Mouse (Mus musculus): ENCODE results near the gene Slc9a1. TPM values are rescaled to one million over a fixed set of nuclear protein-coding genes. Genes with fewer than 3 reads are reported as not detected.

The Slc9a1 gene
- total RNA-seq, 2 experiments from 2014 or later = 13.7 to 18.4 TPM

GRCm38 (mm10) chr4:133397961-133398360 lies 28.5 kb downstream of the Slc9a1 start:
- ATAC-seq (replicated peaks; ENCODE audit: low FRiP score, poor library complexity, severe bottlenecking) = no peak

GRCm38 (mm10) chr4:133398619-133399018 lies 29.1 kb downstream of the Slc9a1 start:
- no peak for ATAC-seq (replicated peaks; ENCODE audit: low FRiP score, poor library complexity, severe bottlenecking)

- ATAC-seq (replicated peaks; ENCODE audit: low FRiP score, poor library complexity, severe bottlenecking) = no peak
These were observed 30.0 kb downstream of the Slc9a1 start for GRCm38 (mm10) chr4:133399509-133399908.

- ATAC-seq (replicated peaks; ENCODE audit: low FRiP score, poor library complexity, severe bottlenecking) = no peak
These were observed 30.6 kb downstream of the Slc9a1 start for GRCm38 (mm10) chr4:133400098-133400497.

- ATAC-seq (replicated peaks; ENCODE audit: low FRiP score, poor library complexity, severe bottlenecking) = 0 out of 2 replicates have a peak, but pooled peaks have one; percentile 33
These were observed 32.5 kb downstream of the Slc9a1 start for GRCm38 (mm10) chr4:133402011-133402410.

GRCm38 (mm10) chr4:133403611-133404228 lies 34.2 kb downstream of the Slc9a1 start:
- no peak for ATAC-seq (replicated peaks; ENCODE audit: low FRiP score, poor library complexity, severe bottlenecking)

- no peak for ATAC-seq (replicated peaks; ENCODE audit: low FRiP score, poor library complexity, severe bottlenecking)
These were observed 34.8 kb downstream of the Slc9a1 start for GRCm38 (mm10) chr4:133404256-133404655.

- no peak for ATAC-seq (replicated peaks; ENCODE audit: low FRiP score, poor library complexity, severe bottlenecking)
These were observed 37.0 kb downstream of the Slc9a1 start for GRCm38 (mm10) chr4:133406313-133407056.

GRCm38 (mm10) chr4:133407114-133407787 lies 37.7 kb downstream of the Slc9a1 start:
- ATAC-seq (replicated peaks; ENCODE audit: low FRiP score, poor library complexity, severe bottlenecking) = no peak

GRCm38 (mm10) chr4:133408006-133408405 lies 38.5 kb downstream of the Slc9a1 start:
- ATAC-seq (replicated peaks; ENCODE audit: low FRiP score, poor library complexity, severe bottlenecking) = no peak

GRCm38 (mm10) chr4:133410994-133411393 lies 41.5 kb downstream of the Slc9a1 start:
- ATAC-seq (replicated peaks; ENCODE audit: low FRiP score, poor library complexity, severe bottlenecking) = no peak

- ATAC-seq (replicated peaks; ENCODE audit: low FRiP score, poor library complexity, severe bottlenecking) = no peak
These were observed 42.6 kb downstream of the Slc9a1 start for GRCm38 (mm10) chr4:133412096-133412495.

- ATAC-seq (replicated peaks; ENCODE audit: low FRiP score, poor library complexity, severe bottlenecking) = peak; percentile 73
These were observed 43.4 kb downstream of the Slc9a1 start for GRCm38 (mm10) chr4:133412575-133413540.

- ATAC-seq (replicated peaks; ENCODE audit: low FRiP score, poor library complexity, severe bottlenecking) = no peak
These were observed 44.1 kb downstream of the Slc9a1 start for GRCm38 (mm10) chr4:133413617-133414016.

GRCm38 (mm10) chr4:133414920-133415319 lies 45.4 kb downstream of the Slc9a1 start:
- ATAC-seq (replicated peaks; ENCODE audit: low FRiP score, poor library complexity, severe bottlenecking) = no peak

GRCm38 (mm10) chr4:133419312-133420004 lies 50.0 kb downstream of the Slc9a1 start:
- ATAC-seq (replicated peaks; ENCODE audit: low FRiP score, poor library complexity, severe bottlenecking) = no peak; the same call in 1 of the 2 replicates

- ATAC-seq (replicated peaks; ENCODE audit: low FRiP score, poor library complexity, severe bottlenecking) = no peak
These were observed 52.5 kb downstream of the Slc9a1 start for GRCm38 (mm10) chr4:133421989-133422388.

- ATAC-seq (replicated peaks; ENCODE audit: low FRiP score, poor library complexity, severe bottlenecking) = no peak
These were observed 53.1 kb downstream of the Slc9a1 start for GRCm38 (mm10) chr4:133422601-133423000.

GRCm38 (mm10) chr4:133423108-133423507 lies 53.6 kb downstream of the Slc9a1 start:
- 0 out of 2 replicates have a peak, but pooled peaks have one; percentile 38 for ATAC-seq (replicated peaks; ENCODE audit: low FRiP score, poor library complexity, severe bottlenecking)

All from erythroid progenitor cell, adult 5-6 weeks (primary cell).